Mouse (Mus musculus) MEL (cell line): Measurements from ENCODE around the gene E130114P18Rik. TPM values are rescaled to one million over a fixed set of nuclear protein-coding genes. Genes with fewer than 3 reads are reported as not detected.

ENCODE experiments used
- DNase-seq: peaks from one replicate; pipeline ENCODE4 v3.0.0; 2011; ENCODE audit warnings: low read depth, low spot score
- H3K27ac ChIP-seq: 2 replicates; pipeline ENCODE4 v1.5.1; 2012; ENCODE audit warnings: low read depth, mild to moderate bottlenecking, control low read depth, low read length, moderate library complexity; ENCODE audit not compliant: control insufficient read depth
- H3K27me3 ChIP-seq, 2 experiments: fragments of 150-350 bp in 1 of 2; sonication (generic) in 1 of 2; 2 replicates each; pipeline ENCODE4 v1.6.1; 2012; ENCODE audit warnings: low read length in 2 of 2, mild to moderate bottlenecking in 2 of 2, improper control_type of control experiment in 1 of 2, moderate library complexity in 1 of 2; ENCODE audit not compliant: insufficient read depth in 2 of 2, control insufficient read depth in 1 of 2
- H3K36me3 ChIP-seq, 2 experiments: 2 replicates each; pipeline ENCODE4 v1.6.1; 2012 to 2014; ENCODE audit warnings: low read length in 2 of 2, improper control_type of control experiment in 1 of 2, inconsistent platforms in 1 of 2, mild to moderate bottlenecking in 1 of 2; ENCODE audit not compliant: insufficient read depth in 2 of 2, control insufficient read depth in 1 of 2
- H3K4me1 ChIP-seq, 2 experiments: fragments of 150-350 bp in 1 of 2; sonication (generic) in 1 of 2; 2 replicates each; pipeline ENCODE4 v1.6.1; 2012; ENCODE audit warnings: low read length in 2 of 2, improper control_type of control experiment in 1 of 2, mild to moderate bottlenecking in 1 of 2; ENCODE audit not compliant: insufficient read depth in 2 of 2, control insufficient read depth in 1 of 2
- H3K4me3 ChIP-seq, 2 experiments: fragments of 150-350 bp in 1 of 2; sonication (generic) in 1 of 2; 2 replicates each; pipeline ENCODE4 v1.5.1; 2012; ENCODE audit warnings: low read depth in 2 of 2, low read length in 2 of 2, mild to moderate bottlenecking in 2 of 2, moderate library complexity in 2 of 2, control low read depth in 1 of 2, improper control_type of control experiment in 1 of 2; ENCODE audit not compliant: control insufficient read depth in 1 of 2, insufficient read depth in 1 of 2
- H3K79me2 ChIP-seq: 2 replicates; pipeline ENCODE4 v1.6.1; 2012; ENCODE audit warnings: mild to moderate bottlenecking, low read length, moderate library complexity; ENCODE audit not compliant: control insufficient read depth, poor library complexity, insufficient read depth
- H3K9ac ChIP-seq: 2 replicates; pipeline ENCODE4 v1.6.1; 2012; ENCODE audit warnings: low read depth, mild to moderate bottlenecking, control low read depth, low read length, moderate library complexity; ENCODE audit not compliant: control insufficient read depth, poor library complexity, severe bottlenecking
- H3K9me3 ChIP-seq: fragments of 150-350 bp; sonication (generic); replicated peaks from 2 replicates; pipeline ENCODE4 v1.6.1; 2012; ENCODE audit warnings: mild to moderate bottlenecking, low read length, improper control_type of control experiment, moderate library complexity; ENCODE audit not compliant: insufficient read depth
- CHD2 ChIP-seq: IDR thresholded peaks from 2 replicates; pipeline ENCODE4 v1.6.1; 2011; ENCODE audit warnings: low read length, improper control_type of control experiment
- E2F4 ChIP-seq: IDR thresholded peaks from 2 replicates; pipeline ENCODE4 v1.6.1; 2011; ENCODE audit warnings: low read depth, low read length, improper control_type of control experiment, borderline replicate concordance
- ELF1 ChIP-seq: IDR thresholded peaks from 2 replicates; pipeline ENCODE4 v1.6.1; 2014; ENCODE audit warnings: low read depth, mild to moderate bottlenecking, inconsistent platforms, low read length, improper control_type of control experiment, moderate library complexity
- ETS1 ChIP-seq: IDR thresholded peaks from 2 replicates; pipeline ENCODE4 v1.6.1; 2012; ENCODE audit warnings: low read depth, mild to moderate bottlenecking, inconsistent platforms, low read length, improper control_type of control experiment, moderate library complexity
- GABPA ChIP-seq: IDR thresholded peaks from 2 replicates; pipeline ENCODE4 v1.6.1; 2012; ENCODE audit warnings: low read depth, mild to moderate bottlenecking, inconsistent platforms, low read length, improper control_type of control experiment, moderate library complexity
- GATA1 ChIP-seq: IDR thresholded peaks from 2 replicates; pipeline ENCODE4 v1.6.1; 2011; ENCODE audit warnings: low read depth, low read length, improper control_type of control experiment
- JUND ChIP-seq: IDR thresholded peaks from 2 replicates; pipeline ENCODE4 v1.6.1; 2011; ENCODE audit warnings: low read depth, mild to moderate bottlenecking, improper control_type of control experiment, low read length
- KAT2A ChIP-seq: conservative IDR thresholded peaks from 2 replicates; pipeline ENCODE4 v1.6.1; 2012; ENCODE audit warnings: low read depth, low read length, improper control_type of control experiment, inconsistent platforms
- MAZ ChIP-seq: IDR thresholded peaks from 2 replicates; pipeline ENCODE4 v1.6.1; 2012; ENCODE audit warnings: low read depth, mild to moderate bottlenecking, inconsistent platforms, low read length, improper control_type of control experiment
- MXI1 ChIP-seq: IDR thresholded peaks from 2 replicates; pipeline ENCODE4 v1.6.1; 2011; ENCODE audit warnings: mild to moderate bottlenecking, low read depth, low read length, improper control_type of control experiment
- MYB ChIP-seq: IDR thresholded peaks from 2 replicates; pipeline ENCODE4 v1.6.1; 2011; ENCODE audit warnings: mild to moderate bottlenecking, low read depth, low read length, improper control_type of control experiment
- NELFE ChIP-seq: IDR thresholded peaks from 2 replicates; pipeline ENCODE4 v1.6.1; 2011; ENCODE audit warnings: low read depth, low read length, improper control_type of control experiment
- POLR2AphosphoS2 ChIP-seq: IDR thresholded peaks from 2 replicates; pipeline ENCODE4 v1.6.1; 2011; ENCODE audit warnings: low read length, improper control_type of control experiment
- RAD21 ChIP-seq: IDR thresholded peaks from 2 replicates; pipeline ENCODE4 v1.6.1; 2011; ENCODE audit warnings: mild to moderate bottlenecking, low read depth, low read length, improper control_type of control experiment
- RCOR1 ChIP-seq: IDR thresholded peaks from 2 replicates; pipeline ENCODE4 v1.6.1; 2012; ENCODE audit warnings: low read depth, mild to moderate bottlenecking, inconsistent platforms, low read length, improper control_type of control experiment
- SIN3A ChIP-seq: IDR thresholded peaks from 2 replicates; pipeline ENCODE4 v1.6.1; 2012; ENCODE audit warnings: low read length, improper control_type of control experiment, inconsistent platforms
- USF1 ChIP-seq: IDR thresholded peaks from 2 replicates; pipeline ENCODE4 v1.6.1; 2014; ENCODE audit warnings: low read depth, mild to moderate bottlenecking, inconsistent platforms, low read length, improper control_type of control experiment, moderate library complexity
- ZKSCAN1 ChIP-seq: IDR thresholded peaks from 2 replicates; pipeline ENCODE4 v1.6.1; 2012; ENCODE audit warnings: low read depth, mild to moderate bottlenecking, inconsistent platforms, low read length, improper control_type of control experiment, moderate library complexity
- ZMIZ1 ChIP-seq: IDR thresholded peaks from 2 replicates; pipeline ENCODE4 v1.6.1; 2012; ENCODE audit warnings: low read depth, mild to moderate bottlenecking, inconsistent platforms, low read length, improper control_type of control experiment, moderate library complexity
- polyA plus RNA-seq, 2 experiments: library from polyadenylated mRNA; stranded (reverse) in 1 of 2; unstranded in 1 of 2; fragments of >175 nt in 1 of 2; fragments of >200 nt in 1 of 2; gene quantifications; 2 replicates each; pipeline versions ENCODE4 v1.2.1 to v1.2.4; 2012; ENCODE audit warnings: low replicate concordance in 2 of 2, low read depth in 1 of 2; ENCODE audit not compliant: insufficient read length in 2 of 2, insufficient read depth in 1 of 2, missing spikeins in 1 of 2
- total RNA-seq: library from RNA; depleted of rRNA; stranded (reverse); fragments of 300-350 nt; gene quantifications from 2 replicates; pipeline ENCODE4 v1.2.3, GENCODE M21; 2012

The E130114P18Rik gene
- total and polyA plus RNA-seq, 3 experiments = not detected

- H3K9ac ChIP-seq = no peak overlapping the region
Observed at GRCm38 (mm10) chr4:97783073-97783879, 5.4 kb upstream of the E130114P18Rik start.

DNA sequence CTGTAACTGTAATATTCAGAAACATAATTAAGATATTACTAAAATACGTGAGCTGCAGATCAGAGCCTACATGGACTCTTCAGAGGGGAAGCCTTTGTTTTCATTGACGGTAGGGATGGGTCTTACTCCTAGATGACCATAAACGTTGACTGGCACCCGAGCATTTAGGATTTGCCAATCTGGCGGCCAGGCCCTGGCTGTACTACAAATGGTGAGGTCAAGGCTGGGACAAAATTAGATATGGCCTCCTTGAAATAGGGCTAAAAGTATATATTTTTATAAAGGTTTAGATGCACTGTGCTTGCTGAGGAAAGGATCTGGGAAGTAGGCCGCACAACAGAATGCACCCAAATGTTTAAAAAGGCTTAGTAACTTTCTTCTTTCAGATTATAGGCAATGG lies 4.6 kb upstream of the E130114P18Rik start:
- no peaks in the 10 kb centered on the region for H3K27me3 ChIP-seq
- H3K36me3 ChIP-seq = peaks cover 35 to 45% of the 10 kb centered on the region in 2 experiments
- peak overlapping the region; percentile 30; the same call in 1 of the 2 replicates for H3K9ac ChIP-seq
- peak overlapping the region; percentile 26; the same call in 1 of the 2 replicates for H3K27ac ChIP-seq
- no peaks in the 10 kb centered on the region for H3K9me3 ChIP-seq
- H3K79me2 ChIP-seq = peaks cover 83% of the 10 kb centered on the region
- H3K4me3 ChIP-seq = 0 out of 4 replicates have a peak overlapping the region, but pooled peaks of 1 of the 2 experiments have one; percentile 1
- DNase-seq = no peak
- no peak for TF ChIP-seq JUND
- TF ChIP-seq ETS1 = no peak
- no peak for TF ChIP-seq USF1
- TF ChIP-seq MXI1 = no peak
- TF ChIP-seq MAZ = no peak
- TF ChIP-seq GATA1 = no peak
- no peak for TF ChIP-seq RCOR1
- TF ChIP-seq GABPA = no peak
- TF ChIP-seq MYB = no peak
- no peak for TF ChIP-seq E2F4
- no peak for TF ChIP-seq POLR2AphosphoS2
- TF ChIP-seq ELF1 = no peak
- no peak for TF ChIP-seq CHD2
- TF ChIP-seq SIN3A = no peak
- no peak for TF ChIP-seq RAD21
- H3K4me1 ChIP-seq = peaks cover 11% of the 10 kb centered on the region in 2 experiments; a peak in 3 of 4 replicates

More at GRCm38 (mm10) chr4:97783073-97783879, 5.4 kb upstream of the E130114P18Rik start:
- H3K4me1 ChIP-seq = peaks cover 11 to 14% of the 10 kb centered on the region in 2 experiments; a peak in 3 of 4 replicates
- peaks cover 35 to 52% of the 10 kb centered on the region in 2 experiments for H3K36me3 ChIP-seq
- DNase-seq = no peak
- no peak overlapping the region for H3K27ac ChIP-seq
- no peaks in the 10 kb centered on the region for H3K27me3 ChIP-seq
- TF ChIP-seq NELFE = no peak
- no peak for TF ChIP-seq RAD21
- no peak for TF ChIP-seq ZMIZ1
- no peak for TF ChIP-seq KAT2A
- no peak for TF ChIP-seq MAZ
- TF ChIP-seq ETS1 = no peak
- no peak for TF ChIP-seq ZKSCAN1
- no peak for TF ChIP-seq MYB
- H3K79me2 ChIP-seq = peaks cover 77% of the 10 kb centered on the region
- no peaks in the 10 kb centered on the region for H3K9me3 ChIP-seq
- no peak overlapping the region for H3K4me3 ChIP-seq
